Mouse (Mus musculus) liver, embryonic 14.5 days (tissue): ENCODE data around the gene Fgfr2.

Experiments used
- CTCF ChIP-seq: IDR thresholded peaks from 2 replicates; pipeline ENCODE4 v1.5.1; 2016; ENCODE audit warnings: antibody characterized with exemption, low read depth, control low read depth
- EP300 ChIP-seq: IDR thresholded peaks from 2 replicates; pipeline ENCODE4 v1.6.1; 2016; ENCODE audit warnings: antibody characterized with exemption, low read depth

GRCm38 (mm10) chr7:132443134-132443533 is 680.0 kb downstream of the Fgfr2 start:
- TF ChIP-seq EP300 (no peak), CTCF (no peak)
